ENCODE assay signal across 14 mouse cellular contexts in the genomic region with DNA sequence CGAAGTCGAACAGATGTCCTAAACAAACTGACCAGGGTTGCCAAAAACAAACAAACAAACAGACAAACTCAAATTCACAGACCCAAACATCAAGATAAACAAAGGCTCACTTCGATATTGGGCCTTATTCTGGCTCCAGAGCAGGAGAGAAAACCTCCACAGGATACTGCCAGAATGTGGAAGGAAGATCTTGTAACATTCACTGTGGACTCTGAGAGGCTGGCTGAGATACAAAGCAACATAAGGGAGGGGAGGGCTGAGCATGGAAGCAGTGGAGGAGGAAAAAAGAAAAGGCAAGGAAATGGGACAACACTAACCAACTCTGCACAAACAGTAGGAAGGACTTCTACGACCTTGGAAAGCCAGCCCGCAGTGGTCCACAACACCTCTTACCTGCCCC. TPM values are rescaled to one million over a fixed set of nuclear protein-coding genes. Genes with fewer than 3 reads are reported as not detected.
DNase-seq lines count a peak whose midpoint lies in the region; ATAC-seq lines count a peak whose summit lies in the region.
"Had no signal": no experiment of that assay in that cellular context is flagged by ENCODE, and none has a peak within 500 bp of the region (broad histone marks: within the 10 kb centered on the region; RNA-seq: fewer than 3 reads in every experiment).

No protein-coding gene starts in this region.

- intact Hi-C loops in gastrocnemius, postnatal 14 days (cut with DNase I; ENCODE audit: low total_unique reads): no loop called here

- no peak for ATAC-seq in kidney, embryonic 15.5 days (replicated peaks; ENCODE audit: low FRiP score)
- ATAC-seq: activated CD4-positive, CD25-positive, alpha-beta regulatory T cell, adult 4 months had no signal

- DNase-seq in kidney, postnatal 36 days: no peak
- peak; percentile 54 for DNase-seq in cerebellum, adult 9-10 months
- DNase-seq in forebrain, embryonic 10.5 days (ENCODE audit: extremely low spot score, low spot score): peak; percentile 10
- no peak for DNase-seq in midbrain, embryonic 10.5 days (ENCODE audit: low spot score)
- DNase-seq in thymus, adult 18-20 months: no peak
- DNase-seq in gastrocnemius, postnatal 14 days: no peak
- DNase-seq in c-Kit-positive CD71-positive TER-119-positive erythroid progenitor cells, embryonic 14.5 days (ENCODE audit: low spot score): no peak
- DNase-seq: gastrocnemius, postnatal 36 days had no signal

- H3K4me2 ChIP-seq in kidney, embryonic 15.5 days: peak overlapping the region; percentile 98

- peaks cover 14% of the 10 kb centered on the region for H3K4me1 ChIP-seq in kidney, embryonic 15.5 days
- peaks cover 15% of the 10 kb centered on the region for H3K4me1 ChIP-seq in forebrain, embryonic 10.5 days
- peaks cover 16% of the 10 kb centered on the region for H3K4me1 ChIP-seq in midbrain, embryonic 10.5 days

- no peak overlapping the region for H3K9ac ChIP-seq in kidney, embryonic 15.5 days

- H3K9me3 ChIP-seq in kidney, embryonic 15.5 days (replicated peaks): no peaks in the 10 kb centered on the region
- peaks cover 6% of the 10 kb centered on the region; the same call in 1 of the 2 replicates for H3K9me3 ChIP-seq in forebrain, embryonic 10.5 days
- H3K9me3 ChIP-seq in midbrain, embryonic 10.5 days (replicated peaks): peaks cover 8% of the 10 kb centered on the region; the same call in 1 of the 2 replicates

- WGBS in kidney, embryonic 15.5 days: 85% methylated on average over 5 of the region's 5 CpGs
- whole genome bisulfite sequencing in forebrain, embryonic 10.5 days: 90% methylated on average over 5 of the region's 5 CpGs
- WGBS in midbrain, embryonic 10.5 days: 86% methylated on average over 5 of the region's 5 CpGs

- no peaks in the 10 kb centered on the region for H3K27me3 ChIP-seq in kidney, embryonic 15.5 days
- no peaks in the 10 kb centered on the region for H3K27me3 ChIP-seq in forebrain, embryonic 10.5 days (ENCODE audit: poor library complexity, severe bottlenecking)
- no peaks in the 10 kb centered on the region for H3K27me3 ChIP-seq in midbrain, embryonic 10.5 days (ENCODE audit: low read depth, poor library complexity, severe bottlenecking)

- H3K36me3 ChIP-seq in kidney, embryonic 15.5 days: peaks cover 14% of the 10 kb centered on the region
- peaks cover 14% of the 10 kb centered on the region for H3K36me3 ChIP-seq in forebrain, embryonic 10.5 days (replicated peaks)
- peaks cover 14% of the 10 kb centered on the region for H3K36me3 ChIP-seq in midbrain, embryonic 10.5 days

- H3K4me3 ChIP-seq in kidney, embryonic 15.5 days (replicated peaks): peak overlapping the region; percentile 73; the same call in 1 of the 2 replicates
- peak overlapping the region; percentile 83; the same call in 1 of the 2 replicates for H3K4me3 ChIP-seq in forebrain, embryonic 10.5 days
- 0 out of 2 replicates have a peak overlapping the region, but pooled peaks have one; percentile 69 for H3K4me3 ChIP-seq in midbrain, embryonic 10.5 days

- H3K27ac ChIP-seq in kidney, embryonic 15.5 days: no peak overlapping the region
- H3K27ac ChIP-seq in forebrain, embryonic 10.5 days: no peak overlapping the region
- H3K27ac ChIP-seq in midbrain, embryonic 10.5 days (replicated peaks): no peak overlapping the region

RNA-seq across cellular contexts. Expression of a gene that starts 24.3 kb away (rescaled TPM):
- polyA plus RNA-seq in kidney, embryonic 15.5 days (2015; fragmentation: Nextera tagmentation; extraction: Ambion mirVana): 7.9 and 8.9 TPM in 2 replicates
- polyA plus RNA-seq in forebrain, embryonic 10.5 days (2016; fragmentation: Nextera tagmentation; extraction: Ambion mirVana): 12.3 and 13.2 TPM in 2 replicates
- polyA plus RNA-seq in midbrain, embryonic 10.5 days (2016; fragmentation: Nextera tagmentation; extraction: Ambion mirVana): 10.4 and 13.7 TPM in 2 replicates
- 1 to 10 TPM; 2.3 to 3.2 TPM for total RNA-seq in gastrocnemius, postnatal 14 days (2021)

RNA-seq across cellular contexts. Expression of a gene that starts 39.5 kb away (rescaled TPM):
- polyA plus RNA-seq in kidney, embryonic 15.5 days (2015; fragmentation: Nextera tagmentation; extraction: Ambion mirVana): 15.8 and 16.4 TPM in 2 replicates
- 17.8 and 18.4 TPM in 2 replicates for polyA plus RNA-seq in forebrain, embryonic 10.5 days (2016; fragmentation: Nextera tagmentation; extraction: Ambion mirVana)
- polyA plus RNA-seq in midbrain, embryonic 10.5 days (2016; fragmentation: Nextera tagmentation; extraction: Ambion mirVana): 17.3 and 20.4 TPM in 2 replicates
- 1 to 10 TPM; 4.4 to 4.6 TPM for total RNA-seq in gastrocnemius, postnatal 14 days (2021)

RNA-seq across cellular contexts. Expression of a gene that starts 44.3 kb away (rescaled TPM):
- not detected in 2 replicates for polyA plus RNA-seq in kidney, embryonic 15.5 days (2015; fragmentation: Nextera tagmentation; extraction: Ambion mirVana)
- not detected in 2 replicates for polyA plus RNA-seq in forebrain, embryonic 10.5 days (2016; fragmentation: Nextera tagmentation; extraction: Ambion mirVana)
- not detected in 2 replicates for polyA plus RNA-seq in midbrain, embryonic 10.5 days (2016; fragmentation: Nextera tagmentation; extraction: Ambion mirVana)
- total RNA-seq in gastrocnemius, postnatal 14 days (2021): not detected
- total RNA-seq: gastrocnemius, postnatal 36 days; left cerebral cortex, adult 18-20 months; megakaryocyte progenitor cell, adult 5-6 weeks had no signal
- polyA plus RNA-seq: intestine, postnatal 0 days; urinary bladder, adult 2 months had no signal

RNA-seq across cellular contexts. Expression of a gene that starts 55.4 kb away (rescaled TPM):
- polyA plus RNA-seq in kidney, embryonic 15.5 days (2015; fragmentation: Nextera tagmentation; extraction: Ambion mirVana): 32.3 and 34.0 TPM in 2 replicates
- 28.7 and 30.1 TPM in 2 replicates for polyA plus RNA-seq in forebrain, embryonic 10.5 days (2016; fragmentation: Nextera tagmentation; extraction: Ambion mirVana)
- 28.3 and 34.0 TPM in 2 replicates for polyA plus RNA-seq in midbrain, embryonic 10.5 days (2016; fragmentation: Nextera tagmentation; extraction: Ambion mirVana)
- total RNA-seq in gastrocnemius, postnatal 14 days (2021): 10 to 100 TPM in 1 of 2 experiments, 1 to 10 TPM in 1; 9.7 to 10.2 TPM

Comparison
In these comparisons a context has a peak if more than half of its experiments do, and no peak if none do; other contexts are left out.
1. DNase-seq: peak in cerebellum, adult 9-10 months (single experiment) and forebrain, embryonic 10.5 days (single experiment); none in kidney, postnatal 36 days (0 of 2), midbrain, embryonic 10.5 days (single experiment), thymus, adult 18-20 months (0 of 2), gastrocnemius, postnatal 14 days (single experiment) and c-Kit-positive CD71-positive TER-119-positive erythroid progenitor cells, embryonic 14.5 days (single experiment).
2. Peak in every context shown above with its lines, with median percentiles within 50 percentile points of each other: H3K4me3 ChIP-seq.